Mouse (Mus musculus) ES-E14 (cell line): ENCODE measurements at regions not wholly inside any gene's neighbourhood (a gene's known extent, or its start where the extent isn't known, plus 50 kb on each side); places are given as distances from the start of the nearest gene placed in this dataset.

Experiments
- DNase-seq: peaks from one replicate; pipeline ENCODE4 v3.0.0-alpha.2; 2013; ENCODE audit warnings: low read depth, low spot score
- H3K27ac ChIP-seq: 2 replicates; pipeline ENCODE4 v1.5.1; 2012; ENCODE audit warnings: low read depth, mild to moderate bottlenecking, low read length, moderate library complexity, mixed read lengths; ENCODE audit not compliant: poor library complexity, insufficient read depth, severe bottlenecking
- H3K36me3 ChIP-seq: 2 replicates; pipeline ENCODE4 v1.6.1; 2012; ENCODE audit warnings: mild to moderate bottlenecking, low read length, moderate library complexity, mixed read lengths; ENCODE audit not compliant: control insufficient read depth, poor library complexity, insufficient read depth, severe bottlenecking
- H3K4me1 ChIP-seq, 2 experiments: fragments of 150-350 bp in 1 of 2; sonication (generic) in 1 of 2; 2 replicates each; pipeline ENCODE4 v1.6.1; 2012; ENCODE audit warnings: low read length in 2 of 2, mild to moderate bottlenecking in 1 of 2, mixed read lengths in 1 of 2; ENCODE audit not compliant: control insufficient read depth in 2 of 2, insufficient read depth in 2 of 2, poor library complexity in 1 of 2
- H3K4me3 ChIP-seq, 2 experiments: fragments of 150-350 bp in 1 of 2; sonication (generic) in 1 of 2; 2 replicates each; pipeline ENCODE4 v1.5.1; 2012; ENCODE audit warnings: low read length in 2 of 2, low read depth in 1 of 2, mild to moderate bottlenecking in 1 of 2, mixed read lengths in 1 of 2; ENCODE audit not compliant: insufficient read depth in 1 of 2, poor library complexity in 1 of 2, severe bottlenecking in 1 of 2
- H3K9ac ChIP-seq: 2 replicates; pipeline ENCODE4 v1.6.1; 2012; ENCODE audit warnings: low read depth, mild to moderate bottlenecking, low read length, mixed read lengths; ENCODE audit not compliant: poor library complexity, insufficient read depth, severe bottlenecking
- H3K9me3 ChIP-seq: fragments of 150-350 bp; sonication (generic); 2 replicates; pipeline ENCODE4 v1.6.1; 2012; ENCODE audit warnings: low read depth, mild to moderate bottlenecking, low read length; ENCODE audit not compliant: control insufficient read depth, insufficient read depth
- CHD2 ChIP-seq: IDR thresholded peaks from 2 replicates; pipeline ENCODE4 v1.6.1; 2014; ENCODE audit warnings: mild to moderate bottlenecking, low read depth, low read length, inconsistent platforms
- HCFC1 ChIP-seq: IDR thresholded peaks from 2 replicates; pipeline ENCODE4 v1.6.1; 2012; ENCODE audit warnings: low read length, inconsistent platforms, borderline replicate concordance; ENCODE audit not compliant: insufficient read depth
- MAFK ChIP-seq: IDR thresholded peaks from 2 replicates; pipeline ENCODE4 v1.6.1; 2014; ENCODE audit warnings: mild to moderate bottlenecking, low read depth, low read length, inconsistent platforms; ENCODE audit not compliant: insufficient read depth
- ZC3H11A ChIP-seq: IDR thresholded peaks from 2 replicates; pipeline ENCODE4 v1.6.1; 2012; ENCODE audit warnings: low read depth, mild to moderate bottlenecking, inconsistent platforms, low read length, borderline replicate concordance
- ZNF384 ChIP-seq: IDR thresholded peaks from 2 replicates; pipeline ENCODE4 v1.6.1; 2012; ENCODE audit warnings: low read depth, low read length, inconsistent platforms
- in situ Hi-C, 2 experiments: fragments of 600-800 bp; cut with MboI; formaldehyde crosslinking; loops; one replicate each; pipeline ENCODE4 v1.15.1; 2025; ENCODE audit warnings: low sequenced_read_pairs in 2 of 2, inconsistent platforms in 1 of 2; ENCODE audit not compliant: unreplicated experiment in 2 of 2

DNA sequence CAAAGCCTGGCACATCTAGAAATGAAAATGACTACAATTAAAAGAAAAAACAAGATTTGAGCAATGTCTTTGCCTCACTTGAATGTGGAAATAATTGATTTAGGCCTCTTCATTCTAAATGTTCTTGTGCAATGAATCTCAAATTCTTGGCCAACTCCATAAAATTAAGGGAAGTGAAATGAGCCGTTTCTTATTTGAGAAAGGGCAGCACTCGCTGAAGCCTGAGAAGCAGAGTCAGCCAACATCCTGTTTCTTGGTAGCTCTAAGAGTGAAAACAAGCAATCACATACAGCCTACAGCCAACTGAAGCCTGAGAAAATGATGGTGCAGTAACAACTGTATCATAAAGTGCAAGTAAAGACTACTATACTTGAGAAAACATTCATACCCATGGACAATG, 105.5 kb upstream of the B430218F22Rik start:
- H3K9me3 ChIP-seq: no peaks in the 10 kb centered on the region
- no peaks in the 10 kb centered on the region for H3K36me3 ChIP-seq
- in situ Hi-C loops: no loop called here
- no peaks in the 10 kb centered on the region for H3K4me1 ChIP-seq
- no peak for DNase-seq
- H3K9ac ChIP-seq: no peak overlapping the region
- no peak overlapping the region for H3K4me3 ChIP-seq
- no peak overlapping the region for H3K27ac ChIP-seq
- TF ChIP-seq CHD2 (no peak), ZNF384 (no peak), HCFC1 (no peak), MAFK (no peak), ZC3H11A (no peak)

DNA sequence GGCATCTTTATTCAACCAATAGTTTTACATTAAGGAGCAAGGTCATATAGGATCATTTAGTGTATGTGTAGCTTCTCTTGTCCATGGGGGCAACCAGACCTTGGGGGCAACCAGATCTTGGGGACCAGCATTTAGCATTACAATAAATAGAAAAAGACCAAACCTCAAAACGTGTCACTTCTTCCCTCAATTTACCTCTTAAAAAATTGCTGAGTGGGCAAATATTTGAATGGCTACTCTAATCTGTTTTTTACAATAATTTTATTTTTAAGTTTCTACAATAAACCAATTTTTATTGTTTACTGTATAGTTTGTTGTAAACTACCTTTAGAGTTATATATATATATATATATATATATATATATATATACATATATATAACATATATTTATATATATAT, 92.7 kb upstream of the B430218F22Rik start:
- DNase-seq: no peak
- Histone ChIP-seq H3K36me3 (no peaks in the 10 kb centered on the region), H3K4me3 (no peak overlapping the region), H3K9ac (no peak overlapping the region), H3K9me3 (no peaks in the 10 kb centered on the region), H3K27ac (no peak overlapping the region), H3K4me1 (no peaks in the 10 kb centered on the region)
- in situ Hi-C loops: no loop called here
- TF ChIP-seq HCFC1: no peak
- peak; percentile 93 for TF ChIP-seq MAFK

DNA sequence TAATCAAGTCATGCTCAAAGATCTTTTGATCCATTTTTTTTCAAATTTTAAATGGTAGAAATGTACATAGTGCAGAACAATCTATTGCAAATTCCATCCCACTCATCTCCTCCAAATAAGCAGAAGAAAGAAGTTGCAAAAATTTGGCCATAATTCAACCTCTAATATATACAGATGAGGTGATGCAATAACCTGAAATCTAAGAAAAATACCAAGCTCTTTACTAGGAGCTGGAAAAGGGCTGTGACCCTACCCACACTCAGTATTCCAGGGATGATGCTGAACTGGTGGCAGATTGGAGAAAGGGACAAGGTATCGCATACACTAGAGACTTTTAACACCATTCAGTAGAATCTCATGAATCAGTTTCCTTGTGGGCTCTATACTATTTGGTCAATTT, 76.3 kb upstream of the B430218F22Rik start:
- no peaks in the 10 kb centered on the region for H3K9me3 ChIP-seq
- no peaks in the 10 kb centered on the region for H3K4me1 ChIP-seq
- no peak overlapping the region for H3K4me3 ChIP-seq
- in situ Hi-C loops: no loop called here
- DNase-seq: no peak
- no peak overlapping the region for H3K9ac ChIP-seq
- H3K36me3 ChIP-seq: no peaks in the 10 kb centered on the region
- no peak overlapping the region for H3K27ac ChIP-seq
- TF ChIP-seq HCFC1 (no peak), ZC3H11A (no peak), ZNF384 (no peak), MAFK (no peak), CHD2 (no peak)

DNA sequence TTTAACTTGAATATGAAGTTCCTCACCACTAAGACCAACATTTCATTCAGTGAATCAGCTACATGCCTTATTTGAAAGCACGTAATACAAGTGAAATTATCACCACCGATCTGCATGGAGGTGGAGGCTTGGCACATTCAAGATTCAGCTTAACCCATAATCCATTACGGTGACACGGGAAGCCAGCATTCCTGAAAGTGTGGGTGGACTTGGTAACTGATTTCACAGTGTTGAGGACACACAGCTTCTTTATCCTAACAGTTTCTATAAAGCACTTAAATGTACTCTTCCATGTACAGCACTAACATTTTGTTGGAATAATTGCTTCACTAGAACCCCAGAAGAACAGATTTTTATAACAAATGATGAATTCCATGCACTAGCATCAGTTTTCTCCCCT, 72.8 kb upstream of the B430218F22Rik start:
- DNase-seq: no peak
- Histone ChIP-seq H3K9ac (no peak overlapping the region), H3K4me3 (no peak overlapping the region), H3K9me3 (no peaks in the 10 kb centered on the region), H3K27ac (no peak overlapping the region), H3K4me1 (no peaks in the 10 kb centered on the region), H3K36me3 (no peaks in the 10 kb centered on the region)
- in situ Hi-C loops: no loop called here
- TF ChIP-seq ZNF384: no peak
- no peak for TF ChIP-seq CHD2
- TF ChIP-seq ZC3H11A: no peak
- TF ChIP-seq HCFC1: no peak
- TF ChIP-seq MAFK: no peak
